17 mouse cellular contexts compared by ENCODE assay signal in genomic region chr3:52022486-52022885, GRCm38 (mm10).
"Had no signal": no experiment of that assay in that cellular context is flagged by ENCODE, and none has a peak within 500 bp of the region (broad histone marks: within the 10 kb centered on the region; RNA-seq: fewer than 3 reads in every experiment).

No protein-coding gene starts in this region.

- H3K4me1 ChIP-seq: liver, embryonic 15.5 days; stomach, embryonic 15.5 days had no signal

- H3K9me3 ChIP-seq: liver, embryonic 15.5 days; lung, embryonic 15.5 days; megakaryocyte, embryonic 14.5 days; midbrain, embryonic 12.5 days; neural tube, embryonic 12.5 days; stomach, embryonic 15.5 days had no signal

- H3K9ac ChIP-seq: liver, embryonic 15.5 days; liver, postnatal 0 days; lung, embryonic 15.5 days; midbrain, embryonic 12.5 days; neural tube, embryonic 12.5 days; stomach, embryonic 15.5 days had no signal

- H3K36me3 ChIP-seq: liver, embryonic 15.5 days; lung, embryonic 15.5 days; midbrain, embryonic 12.5 days; neural tube, embryonic 12.5 days; stomach, embryonic 15.5 days had no signal

- DNase-seq: liver, postnatal 0 days; lung, adult 2 months; lung, postnatal 14 days; lung, postnatal 36 days; midbrain, embryonic 14.5 days; right cerebral cortex, postnatal 14 days; thymus, adult 2 months; thymus, postnatal 36 days had no signal

- H3K27me3 ChIP-seq: liver, embryonic 15.5 days; lung, embryonic 15.5 days; megakaryocyte, embryonic 14.5 days; midbrain, embryonic 12.5 days; neural tube, embryonic 12.5 days; stomach, embryonic 15.5 days had no signal

- H3K4me2 ChIP-seq: liver, embryonic 15.5 days; lung, embryonic 15.5 days; midbrain, embryonic 12.5 days; neural tube, embryonic 12.5 days; stomach, embryonic 15.5 days had no signal

- H3K27ac ChIP-seq: liver, embryonic 15.5 days; lung, embryonic 15.5 days; macrophage; midbrain, embryonic 12.5 days; neural tube, embryonic 12.5 days; stomach, embryonic 15.5 days; stomach, postnatal 0 days had no signal

- H3K4me3 ChIP-seq: liver, embryonic 15.5 days; lung, embryonic 15.5 days; megakaryocyte, embryonic 14.5 days; midbrain, embryonic 12.5 days; neural tube, embryonic 12.5 days; stomach, embryonic 15.5 days had no signal

- ATAC-seq: liver, postnatal 0 days; lung, postnatal 0 days had no signal
